Mouse (Mus musculus) CD4-positive helper T cell, adult 2 months (primary cell): ENCODE data around the gene Vmn2r18.

Source experiments
- DNase-seq: peaks from one replicate; pipeline ENCODE4 v3.0.0-alpha.2; 2012; ENCODE audit warnings: low read depth, missing footprints, low spot score

Vmn2r18 gene

DNA sequence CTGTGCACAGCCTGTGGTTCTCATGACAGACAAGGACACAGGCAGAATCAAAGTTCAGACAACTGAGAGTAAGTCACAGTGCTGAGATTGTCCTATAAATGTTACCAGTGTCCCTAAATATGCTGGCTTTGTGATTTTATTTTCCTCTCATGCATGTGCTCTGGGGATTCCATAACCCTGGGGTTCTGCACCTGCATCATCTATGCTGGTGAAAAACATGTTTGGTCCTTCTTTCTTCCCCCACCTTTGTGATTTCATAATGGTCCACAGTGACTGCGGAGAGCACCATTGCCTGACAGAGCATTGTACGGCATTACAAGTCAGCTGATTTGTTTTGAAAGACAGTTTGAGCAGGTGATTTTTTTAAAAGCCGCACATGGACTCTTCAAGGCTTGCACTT is at the start of gene Vmn2r18:
TSS of gene Vmn2r18 (minus strand) at position 101 of the 400 bp plus-strand sequence.
- DNase-seq: no peak

DNA sequence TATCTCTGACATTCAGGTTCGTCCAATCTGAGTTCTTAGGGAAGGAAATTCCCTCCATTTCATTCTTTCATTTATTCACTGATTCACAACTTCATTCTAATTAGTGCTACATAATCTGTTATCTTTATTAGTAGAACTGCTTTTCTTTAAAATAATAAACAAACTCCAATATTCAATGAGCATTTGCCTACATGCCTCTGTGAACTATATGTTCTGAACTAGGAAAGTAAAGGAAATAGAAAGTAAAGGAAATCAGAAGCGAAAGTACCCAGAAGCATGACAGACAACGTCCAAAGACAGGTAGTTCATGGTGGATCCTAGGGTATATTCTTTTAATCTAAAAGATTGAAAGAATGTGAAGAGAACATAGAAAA is 45.6 kb upstream of the Vmn2r18 start:
- DNase-seq: no peak

DNA sequence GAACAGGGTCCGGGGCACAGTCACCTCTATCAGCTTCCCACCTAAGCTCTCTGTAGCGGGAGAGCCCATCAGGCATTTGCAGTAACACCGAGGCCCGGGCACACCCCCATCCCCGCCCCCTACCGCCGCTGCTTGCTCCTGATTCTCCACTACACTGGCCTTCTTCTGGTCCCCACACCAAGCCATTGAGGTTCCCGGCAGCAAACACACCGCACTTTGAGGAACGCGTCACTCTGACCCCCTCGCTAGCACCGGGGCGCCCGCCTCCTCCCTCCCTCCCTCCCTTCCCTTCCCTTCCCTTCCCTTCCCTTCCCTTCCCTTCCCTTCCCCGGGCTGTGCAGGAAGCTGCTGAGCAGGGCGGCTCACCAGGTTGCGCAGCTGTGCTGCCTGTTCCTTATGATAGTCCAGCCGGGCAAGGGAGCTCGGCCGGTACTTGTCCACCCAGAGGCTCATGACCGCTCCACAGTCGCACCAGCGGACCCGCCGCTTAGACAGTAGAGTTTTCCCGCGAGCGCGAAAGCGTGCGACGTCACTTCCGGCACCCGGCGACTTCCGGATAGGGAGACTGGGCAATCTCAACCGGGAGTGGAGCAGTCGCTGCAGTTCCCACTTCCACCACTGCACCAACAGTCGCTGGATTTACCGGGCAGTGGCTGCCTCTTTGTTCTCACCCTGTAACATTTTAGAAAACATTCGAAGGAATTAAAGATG is 45.0 kb upstream of the Vmn2r18 start, which contains the start of gene Rfc3:
TSS of gene Rfc3 (minus strand) at position 543 of the 711 bp plus-strand sequence.
- DNase-seq: peak; percentile 94

DNA sequence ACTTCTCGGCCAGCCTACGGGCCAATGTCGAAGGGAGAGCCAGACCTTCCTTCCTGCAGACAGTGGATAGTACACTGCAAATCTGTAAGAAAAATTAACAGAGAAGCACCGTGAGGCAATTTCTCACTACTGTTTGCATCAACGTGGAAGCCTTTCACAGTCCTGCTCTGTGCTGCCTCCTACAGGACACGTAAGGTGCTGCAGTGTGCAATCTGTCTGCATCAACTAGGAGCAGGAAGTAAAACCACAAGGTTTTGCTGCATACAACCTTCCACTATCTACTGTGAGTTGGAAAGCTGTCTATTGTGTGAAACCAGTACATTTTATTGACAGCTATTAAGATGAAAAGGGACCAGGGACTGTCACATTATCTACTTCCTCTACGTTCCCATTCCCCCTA is 39.0 kb upstream of the Vmn2r18 start:
- DNase-seq: peak; percentile 26

DNA sequence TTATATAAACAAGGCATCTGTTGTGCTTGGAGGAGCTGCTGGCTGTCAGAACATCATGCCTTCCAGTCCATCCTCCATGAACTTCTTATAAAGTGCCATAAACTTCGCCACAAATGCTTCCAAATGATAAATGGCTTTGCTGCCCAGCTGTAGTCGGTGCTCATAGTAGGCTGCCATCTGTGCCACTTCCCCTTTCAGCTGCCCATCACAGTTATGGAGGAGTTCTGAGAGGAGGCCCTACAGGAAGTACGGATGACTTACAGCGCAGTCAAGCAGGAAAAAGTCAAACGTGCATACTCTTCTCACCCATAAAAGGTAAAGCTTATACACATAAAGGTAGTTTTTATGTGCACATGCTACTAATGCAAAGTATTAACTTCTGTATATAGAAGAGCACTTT is 37.0 kb upstream of the Vmn2r18 start:
- no peak for DNase-seq

DNA sequence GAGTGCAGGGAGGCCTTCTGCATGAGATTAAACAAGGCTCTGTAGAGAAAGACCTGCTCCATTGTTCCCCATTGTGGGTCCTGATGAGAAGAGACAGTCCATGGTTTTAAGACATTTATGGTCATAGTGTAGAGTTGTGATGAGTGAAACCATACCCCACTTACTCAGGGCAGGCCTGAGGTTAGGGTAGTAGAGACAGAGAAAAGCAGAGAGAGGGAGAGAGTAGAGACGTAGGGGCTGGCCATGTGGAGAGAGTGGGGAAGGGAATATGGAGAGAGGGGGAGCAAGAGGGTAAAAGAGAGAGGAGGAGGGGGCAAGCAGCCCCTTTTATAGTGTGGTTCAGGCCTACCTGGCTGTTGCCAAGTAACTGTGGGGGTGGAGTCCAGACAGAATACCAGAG is 36.3 kb upstream of the Vmn2r18 start:
- DNase-seq: no peak

DNA sequence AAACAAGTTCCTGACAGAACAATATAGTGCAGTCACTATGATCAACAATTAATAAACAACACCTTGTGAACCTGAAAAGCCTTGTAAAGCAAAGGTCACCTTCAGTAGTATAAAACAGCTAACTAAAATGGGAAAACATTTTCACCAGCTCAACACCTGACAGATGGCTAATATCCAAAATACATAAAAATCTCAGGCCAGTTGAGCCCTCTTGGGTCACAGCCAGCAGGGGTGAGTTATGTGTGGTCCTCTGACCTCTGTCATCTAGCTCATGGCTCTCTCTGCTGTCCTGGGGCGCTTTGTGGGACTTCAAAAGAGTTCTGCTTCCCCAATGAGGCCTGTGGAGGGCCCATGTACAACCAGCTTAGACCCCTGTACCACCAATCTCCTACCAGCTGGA is 4.1 kb downstream of the Vmn2r18 start:
- no peak for DNase-seq
